Mouse (Mus musculus) v-Abl transformed pro-B cells (cell line): Measurements from ENCODE around the gene Rpl23.

ENCODE experiments used
- in situ Hi-C, 2 experiments: fragments of 400-800 bp; cut with MboI; formaldehyde crosslinking; loops; one replicate each; pipeline ENCODE4 v1.15.1; 2025; ENCODE audit not compliant: unreplicated experiment in 2 of 2

Rpl23 gene

GRCm38 (mm10) chr11:97815736-97816135, 33.5 kb upstream of the Rpl23 start:
- in situ Hi-C loops, result no loop called here

- in situ Hi-C loops, result no loop called here
Observed at GRCm38 (mm10) chr11:97813746-97814515, 31.7 kb upstream of the Rpl23 start.

DNA sequence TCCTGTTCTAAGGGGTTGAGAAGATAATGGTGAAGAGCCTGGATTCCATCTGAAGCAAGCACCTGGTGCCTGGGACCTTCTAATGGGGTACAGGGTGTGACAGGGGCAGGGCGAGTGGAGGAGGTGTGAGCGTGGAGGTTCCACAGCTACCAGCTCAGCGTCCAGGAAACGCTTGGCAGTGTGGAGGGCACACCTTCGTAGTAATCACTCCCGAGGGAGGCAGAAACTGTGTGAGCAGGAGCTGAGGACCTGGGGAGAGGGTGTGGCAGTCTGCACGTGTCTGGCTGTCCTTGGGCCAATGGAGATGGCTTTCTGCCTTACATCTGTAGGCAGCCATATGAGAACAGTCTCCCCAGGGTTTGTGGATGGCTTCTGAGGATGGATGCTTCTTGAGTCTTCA, 30.8 kb upstream of the Rpl23 start:
- in situ Hi-C loops, result no loop called here

- in situ Hi-C loops, result no loop called here
Observed at GRCm38 (mm10) chr11:97812491-97812921, 30.3 kb upstream of the Rpl23 start.

- in situ Hi-C loops, result no loop called here
Observed at GRCm38 (mm10) chr11:97811569-97812362, 29.5 kb upstream of the Rpl23 start.

DNA sequence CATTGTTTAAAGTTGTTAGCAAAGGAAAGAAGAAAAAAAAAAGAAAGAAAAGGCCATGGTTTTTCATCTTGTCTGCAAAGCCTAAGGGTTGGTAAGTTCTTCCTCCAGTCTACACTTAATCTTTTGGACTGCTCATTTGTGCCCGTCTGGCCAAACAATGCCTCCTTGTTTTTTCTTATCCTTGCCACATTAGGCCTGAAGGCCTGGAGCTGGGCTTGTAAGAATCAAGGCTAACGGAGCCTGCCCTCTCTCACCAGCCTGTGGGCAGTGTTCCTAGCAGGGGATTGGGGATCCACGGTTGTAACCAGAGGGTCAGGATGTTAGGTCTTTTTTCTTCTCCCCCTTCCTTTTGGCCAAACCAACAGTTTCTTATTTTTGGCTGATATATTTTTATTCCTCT, 28.7 kb upstream of the Rpl23 start:
- in situ Hi-C loops, result no loop called here

- in situ Hi-C loops, result no loop called here
Observed at GRCm38 (mm10) chr11:97810356-97810755, 28.1 kb upstream of the Rpl23 start.

- in situ Hi-C loops, result no loop called here
Observed at GRCm38 (mm10) chr11:97809235-97810121, 27.2 kb upstream of the Rpl23 start.

DNA sequence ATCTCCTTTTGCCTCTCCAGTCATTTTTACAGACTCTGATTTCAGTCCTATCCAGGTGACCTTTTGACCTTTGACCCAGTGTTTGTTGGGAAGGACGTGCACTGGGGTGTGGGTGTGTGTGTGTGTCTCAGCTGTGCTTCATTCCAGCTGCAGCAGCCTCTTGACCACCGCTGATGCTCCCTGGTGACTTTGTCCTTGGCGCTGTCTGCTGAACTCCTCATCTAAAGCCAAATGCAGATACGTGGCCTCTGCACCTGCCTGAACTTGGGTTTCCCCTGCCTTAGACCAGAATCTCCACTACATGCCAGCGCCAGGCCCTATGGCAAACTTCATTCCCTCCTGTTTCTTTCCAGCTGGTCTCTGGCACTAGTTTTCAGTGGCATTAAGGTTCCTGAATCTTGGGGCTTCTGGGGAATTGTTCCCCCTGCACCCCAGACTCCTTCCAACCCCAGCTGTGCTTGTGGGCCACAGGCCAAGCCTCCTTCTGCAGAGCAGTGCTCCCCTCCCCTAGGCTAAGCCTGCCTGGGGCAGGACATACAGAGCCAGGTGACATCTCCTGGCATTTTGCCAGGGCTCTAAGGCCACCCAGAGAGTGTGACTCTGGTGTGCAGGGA, 26.5 kb upstream of the Rpl23 start:
- in situ Hi-C loops, result no loop called here

DNA sequence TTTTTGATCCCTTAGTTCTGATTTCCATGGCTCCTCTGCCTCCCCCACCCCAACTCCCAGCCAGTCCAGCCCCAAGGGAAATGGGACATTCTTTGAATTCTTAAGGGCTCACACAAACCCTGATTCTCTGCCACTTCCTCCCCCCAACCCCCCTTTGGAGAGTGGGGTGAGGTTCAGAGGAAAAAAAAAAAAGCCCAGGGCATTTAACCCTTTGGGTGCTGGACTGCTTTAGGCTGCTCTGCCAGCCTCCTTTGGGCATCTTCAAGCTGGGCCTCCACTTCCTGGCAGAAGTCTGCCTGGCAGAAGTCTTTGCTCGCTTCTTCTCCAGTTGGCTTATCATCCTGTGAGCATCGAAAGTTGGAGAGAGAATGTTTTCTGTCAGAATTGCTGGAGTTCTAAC, 25.9 kb upstream of the Rpl23 start:
- in situ Hi-C loops, result no loop called here

DNA sequence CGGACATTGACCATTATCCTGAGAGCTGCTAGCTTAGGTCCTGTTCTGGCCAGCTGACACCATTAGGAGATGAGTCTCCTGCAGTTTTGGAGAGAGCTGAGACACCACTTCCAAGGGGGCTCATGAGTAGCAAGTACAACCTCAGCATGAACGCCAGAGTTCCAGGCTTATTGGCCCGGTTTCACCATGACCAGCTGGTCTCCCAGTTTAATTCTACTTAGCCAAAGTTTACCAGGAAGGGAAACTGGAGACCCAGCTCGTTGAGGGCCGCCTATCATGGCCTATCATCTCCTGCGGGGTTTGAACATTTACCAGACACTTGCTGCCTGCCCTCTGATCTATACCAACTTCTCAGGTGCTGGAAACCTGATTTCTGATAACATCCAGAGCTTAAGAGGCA, 25.4 kb upstream of the Rpl23 start:
- in situ Hi-C loops, result no loop called here

- in situ Hi-C loops, result no loop called here
Observed at GRCm38 (mm10) chr11:97806613-97806964, 24.4 kb upstream of the Rpl23 start.

- in situ Hi-C loops, result no loop called here
Observed at GRCm38 (mm10) chr11:97805662-97806612, 23.7 kb upstream of the Rpl23 start.

GRCm38 (mm10) chr11:97804841-97805661, 22.8 kb upstream of the Rpl23 start:
- in situ Hi-C loops, result loop anchor here in 1 of 2 experiments (5.0 kb wide), 1 partner anchor 182 kb away; the partner anchor contains the start of gene Plxdc1

GRCm38 (mm10) chr11:97803847-97804246, 21.6 kb upstream of the Rpl23 start:
- in situ Hi-C loops, result loop anchor here in 1 of 2 experiments (5.0 kb wide), 1 partner anchor 183 kb away; the partner anchor contains the start of gene Plxdc1

- in situ Hi-C loops, result loop anchor here in 1 of 2 experiments (5.0 kb wide), 1 partner anchor 185 kb away; the partner anchor contains the start of gene Plxdc1
Observed at GRCm38 (mm10) chr11:97802495-97802894, 20.3 kb upstream of the Rpl23 start.

DNA sequence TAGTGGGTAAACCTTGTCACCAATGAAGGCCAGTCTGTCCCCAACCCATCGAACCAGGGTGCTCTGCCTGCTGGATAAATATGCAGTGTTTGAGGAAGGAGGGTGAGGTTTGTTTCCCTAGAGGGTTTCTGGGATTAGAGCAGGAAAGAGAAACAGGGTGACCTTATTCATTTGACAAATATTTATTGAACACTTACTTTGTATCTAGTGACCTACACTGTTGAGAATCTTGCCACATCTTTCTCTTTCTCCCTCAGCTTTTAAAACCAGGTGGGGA, 19.9 kb upstream of the Rpl23 start:
- in situ Hi-C loops, result loop anchor here in 1 of 2 experiments (5.0 kb wide), 1 partner anchor 185 kb away; the partner anchor contains the start of gene Plxdc1
